Mouse (Mus musculus): Measurements from ENCODE around the gene Dhrs4. TPM values are rescaled to one million over a fixed set of nuclear protein-coding genes. Genes with fewer than 3 reads are reported as not detected.

Gene Dhrs4
- polyA plus RNA-seq (2012; rRNA removed) = 85.7 and 88.1 TPM in 2 replicates

DNA sequence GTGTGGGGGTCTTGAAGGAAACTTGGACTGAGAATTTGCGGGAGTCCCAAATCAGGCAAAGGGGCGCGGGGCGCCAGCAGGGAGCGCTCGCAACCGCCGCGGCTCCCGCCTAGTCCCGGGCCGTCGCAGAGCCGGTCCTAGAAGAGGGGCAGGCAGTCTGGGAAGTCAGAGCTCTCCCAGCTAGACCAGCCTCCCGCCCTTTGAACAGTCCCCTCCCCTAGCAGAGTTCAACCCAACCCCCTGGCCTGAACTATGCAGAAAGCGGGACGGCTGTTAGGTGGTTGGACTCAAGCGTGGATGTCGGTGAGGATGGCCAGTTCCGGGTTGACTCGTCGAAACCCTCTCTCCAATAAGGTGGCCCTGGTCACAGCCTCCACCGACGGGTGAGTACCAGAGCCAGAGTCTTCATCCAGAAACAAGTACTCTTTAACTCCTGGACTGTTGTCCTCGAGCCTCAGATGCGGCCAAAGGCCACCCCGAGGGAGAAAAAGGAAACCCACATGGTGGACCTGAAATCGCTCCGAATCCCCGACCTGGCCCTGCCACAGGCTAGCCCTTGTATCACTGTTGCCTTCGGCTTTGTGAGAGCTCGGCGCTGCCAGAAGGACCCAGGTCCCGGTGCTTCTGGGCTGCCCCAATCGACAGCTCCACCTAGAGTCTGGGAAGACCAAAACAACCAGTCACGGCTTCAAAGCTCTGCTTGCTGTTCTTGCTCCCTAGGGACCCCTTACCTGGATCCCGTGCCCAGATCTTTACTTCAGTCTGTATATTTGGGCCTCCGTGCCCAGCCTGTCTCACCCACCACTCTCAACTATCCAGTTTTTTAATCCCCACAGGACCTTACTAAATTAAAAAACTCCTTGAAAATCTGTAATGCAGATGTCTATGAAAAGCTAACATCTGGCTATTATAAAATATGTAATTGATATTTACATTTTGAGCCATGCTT lies at the start of gene Dhrs4:
TSS of gene Dhrs4 (plus strand) at position 108 of the 949 bp plus-strand sequence.

DNA sequence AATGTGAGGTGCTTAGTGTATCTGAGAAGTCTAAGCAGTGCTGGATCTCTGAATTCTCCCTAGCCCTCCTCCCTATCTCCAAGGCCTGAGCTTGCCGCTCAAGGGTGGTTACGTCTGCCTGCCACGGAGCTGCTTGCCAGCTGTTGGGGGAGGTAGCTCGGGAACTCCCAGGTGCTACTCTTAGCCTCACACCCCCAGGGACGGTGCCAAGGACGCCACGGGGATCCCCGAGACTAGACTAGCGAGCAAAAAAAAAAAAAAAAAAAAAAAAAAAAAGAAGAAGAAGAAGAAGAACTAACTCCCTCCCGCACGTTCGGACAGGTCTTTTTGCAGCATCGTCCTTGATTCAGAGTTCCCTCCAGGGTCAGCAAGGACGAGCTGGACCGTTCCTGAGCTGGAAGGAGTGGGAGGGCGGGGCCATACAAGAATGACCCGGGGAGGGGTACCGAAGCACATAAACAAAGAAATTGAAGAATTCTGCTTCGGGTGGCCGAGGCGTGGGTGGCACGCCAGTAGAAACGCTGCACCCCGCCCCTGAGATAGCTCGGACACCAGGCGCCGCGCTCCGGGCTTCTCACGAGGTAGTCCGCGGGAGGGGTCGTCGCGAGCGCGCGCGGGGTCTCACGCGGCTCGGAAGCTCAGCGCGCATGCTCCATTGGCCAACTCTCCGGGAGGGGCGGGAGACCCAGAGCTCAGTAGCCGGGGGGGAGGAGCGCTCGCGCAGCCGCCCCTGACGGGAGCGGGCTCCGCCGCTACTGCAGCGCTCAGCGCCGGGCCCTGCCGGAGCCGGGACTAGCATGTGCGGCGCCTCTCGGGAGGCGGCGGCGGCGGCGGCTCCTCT lies 12.0 kb downstream of the Dhrs4 start, which contains the start of gene Carmil3:
TSS of gene Carmil3 (plus strand) at position 291 of the 841 bp plus-strand sequence.

DNA sequence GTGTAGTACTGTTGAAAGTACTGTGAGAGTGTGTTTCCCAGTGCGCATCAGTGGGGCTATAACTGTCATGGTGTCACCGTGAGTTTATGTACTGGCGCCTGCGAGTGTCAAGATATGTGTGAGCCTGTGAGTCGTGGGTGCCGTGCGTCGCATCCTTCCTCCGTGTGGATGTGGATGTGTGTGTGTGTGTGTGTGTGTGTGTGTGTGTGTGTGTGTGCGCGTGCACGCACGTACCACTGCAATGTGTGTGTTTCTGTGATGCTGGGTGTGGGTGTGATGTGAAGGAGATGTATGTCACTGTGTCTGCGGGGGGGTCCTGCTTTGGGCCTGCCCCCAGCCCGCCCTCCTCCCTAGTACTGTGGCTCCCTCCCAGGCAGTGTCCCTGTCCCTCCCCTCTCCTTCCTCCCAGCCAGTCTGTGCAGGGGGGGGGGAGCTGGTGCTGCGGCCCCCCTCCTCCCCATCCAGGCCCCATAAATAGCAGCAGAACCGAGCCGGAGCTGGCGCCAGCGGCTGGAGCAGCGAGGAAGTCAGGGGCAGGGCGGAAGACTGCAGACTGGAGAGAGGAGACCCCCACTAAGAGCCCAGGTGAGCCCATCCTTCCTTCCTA lies 31.7 kb downstream of the Dhrs4 start, which contains the start of gene Cpne6:
TSS of gene Cpne6 (plus strand) at position 321 of the 607 bp plus-strand sequence.

DNA sequence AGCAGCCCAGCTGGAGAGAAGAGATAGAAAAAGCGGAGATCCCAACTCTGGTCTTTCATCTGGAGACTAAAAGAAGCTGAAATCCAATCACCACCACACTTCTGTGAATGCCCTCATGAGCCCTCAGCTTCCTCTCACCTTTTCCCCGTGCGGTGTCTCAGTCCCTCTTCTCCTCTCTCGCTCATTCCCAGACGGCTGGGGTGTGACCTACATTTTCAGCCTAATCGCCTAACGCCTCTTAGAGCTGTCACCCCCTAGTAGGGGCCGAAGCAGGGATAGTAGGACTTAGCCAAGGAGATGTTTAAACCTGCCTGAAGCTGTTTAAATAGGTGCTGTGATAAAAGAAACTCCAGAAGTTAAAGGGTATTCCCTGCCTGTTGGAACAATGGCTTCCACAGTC lies 46.2 kb downstream of the Dhrs4 start, which contains the start of gene Nrl:
TSS of gene Nrl (minus strand) at position 197 of the 400 bp plus-strand sequence.

Other genes with a start within 250 kb of the Dhrs4 start
- gene Carmil3, start 11.9 kb downstream of the Dhrs4 start, polyA plus RNA-seq (2012; rRNA removed) = 0.83 and 1.2 TPM in 2 replicates
- under 0.01 and 0.03 TPM in 2 replicates for gene Cpne6, start 31.7 kb downstream of the Dhrs4 start, polyA plus RNA-seq (2012; rRNA removed)
- 0.02 TPM in 1 of 2 replicates, not detected in the other for gene Nrl, start 46.2 kb downstream of the Dhrs4 start, polyA plus RNA-seq (2012; rRNA removed)
- 21.6 and 22.6 TPM in 2 replicates for gene Pck2, start 61.5 kb downstream of the Dhrs4 start, polyA plus RNA-seq (2012; rRNA removed)
- gene Dcaf11, start 81.2 kb downstream of the Dhrs4 start, polyA plus RNA-seq (2012; rRNA removed) = 45.8 and 49.5 TPM in 2 replicates
- gene A730061H03Rik, start 81.6 kb downstream of the Dhrs4 start, polyA plus RNA-seq (2012; rRNA removed) = 0.93 and 1.3 TPM in 2 replicates
- gene Fitm1, start 96.9 kb downstream of the Dhrs4 start, polyA plus RNA-seq (2012; rRNA removed) = 0.30 and 1.00 TPM in 2 replicates
- gene Psme1, start 99.4 kb downstream of the Dhrs4 start, polyA plus RNA-seq (2012; rRNA removed) = 89.0 and 93.6 TPM in 2 replicates
- 14.9 and 16.0 TPM in 2 replicates for gene Emc9, start 106.5 kb downstream of the Dhrs4 start, polyA plus RNA-seq (2012; rRNA removed)
- 87.0 and 89.9 TPM in 2 replicates for gene Psme2, start 112.4 kb downstream of the Dhrs4 start, polyA plus RNA-seq (2012; rRNA removed)
- 7.7 and 9.1 TPM in 2 replicates for gene Rnf31, start 113.0 kb downstream of the Dhrs4 start, polyA plus RNA-seq (2012; rRNA removed)
- gene Irf9, start 124.8 kb downstream of the Dhrs4 start, polyA plus RNA-seq (2012; rRNA removed) = 38.3 and 44.8 TPM in 2 replicates
- gene Rec8, start 139.3 kb downstream of the Dhrs4 start, polyA plus RNA-seq (2012; rRNA removed) = 2.3 and 4.0 TPM in 2 replicates
- 21.5 and 30.6 TPM in 2 replicates for gene Ipo4, start 157.2 kb downstream of the Dhrs4 start, polyA plus RNA-seq (2012; rRNA removed)
- gene Gm49378, start 159.1 kb downstream of the Dhrs4 start, polyA plus RNA-seq (2012; rRNA removed) = 1.5 TPM in 2 replicates
- gene Tm9sf1, start 165.0 kb downstream of the Dhrs4 start, polyA plus RNA-seq (2012; rRNA removed) = 27.6 and 31.3 TPM in 2 replicates
- 0.37 and 0.43 TPM in 2 replicates for gene Tssk4, start 171.4 kb downstream of the Dhrs4 start, polyA plus RNA-seq (2012; rRNA removed)
- gene Mdp1, start 181.8 kb downstream of the Dhrs4 start, polyA plus RNA-seq (2012; rRNA removed) = 12.1 and 12.3 TPM in 2 replicates
- gene Gmpr2, start 193.2 kb downstream of the Dhrs4 start, polyA plus RNA-seq (2012; rRNA removed) = 13.9 and 15.5 TPM in 2 replicates
- gene Nedd8, start 193.4 kb downstream of the Dhrs4 start, polyA plus RNA-seq (2012; rRNA removed) = 132 and 150 TPM in 2 replicates
- gene Tinf2, start 203.1 kb downstream of the Dhrs4 start, polyA plus RNA-seq (2012; rRNA removed) = 10.4 and 12.1 TPM in 2 replicates
- gene Tgm1, start 235.2 kb downstream of the Dhrs4 start, polyA plus RNA-seq (2012; rRNA removed) = 9.0 and 11.1 TPM in 2 replicates
- 22.7 and 23.3 TPM in 2 replicates for gene Rabggta, start 243.5 kb downstream of the Dhrs4 start, polyA plus RNA-seq (2012; rRNA removed)